Mouse (Mus musculus) kidney, adult 2 months (tissue): ENCODE results near the gene Ppara. TPM values are rescaled to one million over a fixed set of nuclear protein-coding genes. Genes with fewer than 3 reads are reported as not detected.

Source experiments
- DNase-seq: peaks from one replicate; pipeline ENCODE4 v3.0.0; 2021
- H3K27ac ChIP-seq: fragments of 200-500 bp; 2 replicates; pipeline ENCODE4 v1.5.1; 2012; ENCODE audit warnings: low read depth, low read length, control low read depth, inconsistent platforms; ENCODE audit not compliant: insufficient read depth
- H3K27me3 ChIP-seq: fragments of 200-500 bp; replicated peaks from 2 replicates; pipeline ENCODE4 v1.6.1; 2012; ENCODE audit warnings: mild to moderate bottlenecking, moderate library complexity, low read length, inconsistent platforms; ENCODE audit not compliant: control insufficient read depth, insufficient read depth
- H3K36me3 ChIP-seq: fragments of 200-500 bp; 2 replicates; pipeline ENCODE4 v1.6.1; 2012; ENCODE audit warnings: mild to moderate bottlenecking, moderate library complexity, low read length, inconsistent platforms; ENCODE audit not compliant: control insufficient read depth, insufficient read depth
- H3K4me1 ChIP-seq: fragments of 200-500 bp; 2 replicates; pipeline ENCODE4 v1.6.1; 2011; ENCODE audit warnings: low read length; ENCODE audit not compliant: control insufficient read depth, insufficient read depth
- H3K4me3 ChIP-seq: fragments of 200-500 bp; 2 replicates; pipeline ENCODE4 v1.5.1; 2011; ENCODE audit warnings: mild to moderate bottlenecking, low read depth, low read length, control low read depth; ENCODE audit not compliant: insufficient read depth
- CTCF ChIP-seq: fragments of 200-500 bp; conservative IDR thresholded peaks from 2 replicates; pipeline ENCODE4 v1.5.1; 2011; ENCODE audit warnings: low read depth, mild to moderate bottlenecking, control low read depth, low read length, moderate library complexity, mixed read lengths; ENCODE audit not compliant: insufficient read depth, insufficient read length
- POLR2A ChIP-seq: fragments of 200-500 bp; IDR thresholded peaks from one replicate; pipeline ENCODE4 v1.6.1; 2011; ENCODE audit warnings: low read depth, low read length, control low read depth
- WGBS: fragments of 180-500 bp; shearing (Covaris S2); methylation state at CpG from one replicate; pipeline ENCODE4 v1.1.7; 2018; 5-methylcytosine and 5-hydroxymethylcytosine counted together
- polyA plus RNA-seq: library from polyadenylated mRNA; depleted of rRNA; stranded (reverse); fragments of >200 nt; gene quantifications from 2 replicates; pipeline ENCODE4 v1.2.3, GENCODE M21; 2012

Ppara gene
- polyA plus RNA-seq, 1 experiment = 31.3 TPM

GRCm38 (mm10) chr15:85709268-85709973 lies 25.4 kb upstream of the Ppara start:
- no peaks in the 10 kb centered on the region for H3K27me3 ChIP-seq
- TF ChIP-seq CTCF = peak; percentile 92
- TF ChIP-seq POLR2A = no peak
- H3K36me3 ChIP-seq = no peaks in the 10 kb centered on the region; the same call in 1 of the 2 replicates
- H3K4me3 ChIP-seq = no peak overlapping the region
- peak overlapping the region; percentile 89 for H3K27ac ChIP-seq
- H3K4me1 ChIP-seq = peaks cover 42% of the 10 kb centered on the region
- DNase-seq = peak; percentile 94
- 27% methylated on average over 10 of the region's 10 CpGs for WGBS

DNA sequence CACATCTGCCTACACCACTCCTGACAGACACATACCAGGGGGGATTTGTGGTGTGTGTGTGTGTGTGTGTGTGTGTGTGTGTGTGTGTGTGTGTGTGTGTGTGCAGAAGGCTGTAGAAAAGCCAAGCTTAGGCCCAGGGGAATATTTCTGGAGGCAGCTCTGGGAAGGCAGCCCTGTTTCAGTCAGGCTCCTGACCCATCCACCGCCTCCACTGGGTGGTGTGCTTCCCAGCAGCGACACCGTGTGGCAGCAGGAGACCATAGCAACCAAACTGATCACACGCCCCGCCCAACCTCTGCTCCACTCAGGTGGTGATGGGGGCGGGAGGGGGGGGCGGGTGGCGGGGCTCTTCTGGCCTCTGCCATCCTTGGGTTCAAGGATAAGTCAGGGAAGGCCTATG lies 24.6 kb upstream of the Ppara start:
- H3K4me3 ChIP-seq = no peak overlapping the region
- TF ChIP-seq POLR2A (no peak), CTCF (peak; percentile 92)
- no peaks in the 10 kb centered on the region for H3K27me3 ChIP-seq
- WGBS = 0% methylated on average over 5 of the region's 8 CpGs
- peaks cover 34% of the 10 kb centered on the region for H3K4me1 ChIP-seq
- peak; percentile 85 for DNase-seq
- no peaks in the 10 kb centered on the region for H3K36me3 ChIP-seq
- H3K27ac ChIP-seq = no peak overlapping the region

DNA sequence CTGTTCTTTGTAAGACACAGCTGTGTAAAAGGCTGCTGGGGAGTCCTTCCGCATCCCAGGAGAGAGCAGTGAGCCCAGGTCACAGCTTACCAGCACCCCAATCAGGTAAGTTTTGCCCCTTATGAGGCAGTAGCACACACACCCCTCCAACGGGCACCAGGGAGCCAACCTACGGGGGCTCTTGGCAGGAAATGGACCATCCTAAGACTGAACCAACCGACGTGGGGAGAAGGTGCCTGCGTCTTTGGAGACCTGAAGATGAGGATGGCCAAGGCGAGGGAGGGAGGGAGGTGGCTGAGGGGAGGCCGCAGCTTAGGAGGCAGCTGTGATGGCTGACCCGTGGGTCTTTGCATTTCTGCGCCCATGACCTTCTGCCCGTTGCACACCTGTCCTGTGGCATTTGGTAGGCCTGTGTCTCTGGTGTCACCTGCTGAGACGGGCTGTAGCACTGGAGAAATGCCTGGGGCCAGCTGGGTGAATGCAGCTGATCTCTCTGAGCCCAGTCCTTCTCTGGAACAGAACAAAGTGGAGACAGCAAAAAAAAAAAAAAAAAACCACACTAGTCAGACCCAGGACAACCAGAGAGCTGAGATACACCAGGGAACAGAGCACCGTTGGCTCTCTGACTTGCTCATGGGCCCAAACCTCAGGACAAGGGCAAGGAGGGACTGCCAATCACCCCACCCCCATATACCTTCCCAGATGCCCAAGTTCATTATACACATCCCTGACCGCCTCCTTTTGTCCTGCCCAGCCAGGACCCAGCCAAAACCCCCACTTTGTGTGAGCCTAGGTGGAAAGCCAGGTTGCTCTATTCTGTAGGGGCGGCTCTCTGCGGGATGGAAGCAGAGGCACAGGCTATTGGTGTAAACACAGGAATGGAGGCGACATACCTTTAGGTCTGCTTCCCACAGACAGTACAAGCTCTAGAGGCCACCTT lies 23.9 kb upstream of the Ppara start:
- 79% methylated on average over 17 of the region's 17 CpGs for WGBS

DNA sequence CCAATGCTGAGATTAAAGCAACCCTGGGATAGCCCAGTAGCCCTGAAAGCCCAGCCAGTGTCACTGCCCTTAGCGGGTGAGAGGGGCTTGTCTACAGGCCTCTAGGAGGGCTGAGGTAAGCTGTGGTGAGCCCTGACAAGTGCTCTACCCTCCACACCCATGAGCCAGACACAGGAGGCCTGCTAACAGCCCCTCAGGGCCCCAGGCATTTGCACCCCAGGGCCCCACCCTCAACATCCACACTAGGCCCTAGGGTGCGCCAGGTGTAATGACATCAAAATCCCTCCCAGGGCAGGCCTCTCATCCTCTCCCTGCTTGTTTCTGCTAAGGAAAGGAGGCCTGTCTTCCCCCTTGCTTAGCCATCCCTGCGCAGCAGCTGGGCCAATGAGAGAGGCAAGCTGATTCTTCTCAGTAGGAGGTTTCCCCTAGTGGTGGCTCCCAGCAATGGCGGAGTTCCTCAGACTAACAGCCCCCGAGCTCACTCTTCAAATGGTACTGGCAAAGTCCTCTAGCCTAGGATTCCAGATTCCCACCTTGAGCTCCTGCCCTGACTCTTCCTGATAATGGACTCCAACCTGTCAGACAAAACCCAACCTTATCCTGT lies 22.1 kb upstream of the Ppara start:
- Histone ChIP-seq H3K27ac (no peak overlapping the region), H3K4me3 (no peak overlapping the region), H3K4me1 (peaks cover 10% of the 10 kb centered on the region), H3K36me3 (no peaks in the 10 kb centered on the region), H3K27me3 (no peaks in the 10 kb centered on the region)
- no peak for DNase-seq
- TF ChIP-seq CTCF (peak; percentile 57), POLR2A (no peak)
- WGBS = 55% methylated on average over 5 of the region's 5 CpGs

More for the DNA sequence above, 23.9 kb upstream of the Ppara start:
- no peak for TF ChIP-seq POLR2A
- no peak for TF ChIP-seq CTCF
- Histone ChIP-seq H3K4me3 (no peak overlapping the region), H3K27me3 (no peaks in the 10 kb centered on the region), H3K4me1 (peaks cover 27% of the 10 kb centered on the region), H3K27ac (no peak overlapping the region), H3K36me3 (no peaks in the 10 kb centered on the region)
- no peak for DNase-seq

GRCm38 (mm10) chr15:85713417-85713816 lies 21.4 kb upstream of the Ppara start:
- no peaks in the 10 kb centered on the region for H3K36me3 ChIP-seq
- DNase-seq = no peak
- H3K4me3 ChIP-seq = no peak overlapping the region
- no peak overlapping the region for H3K27ac ChIP-seq
- H3K27me3 ChIP-seq = no peaks in the 10 kb centered on the region
- peaks cover 9% of the 10 kb centered on the region for H3K4me1 ChIP-seq
- TF ChIP-seq POLR2A = no peak
- no peak for TF ChIP-seq CTCF
- 90% methylated on average over 9 of the region's 9 CpGs for WGBS

GRCm38 (mm10) chr15:85715059-85715458 lies 19.7 kb upstream of the Ppara start:
- no peak for DNase-seq
- Histone ChIP-seq H3K4me3 (no peak overlapping the region), H3K27me3 (no peaks in the 10 kb centered on the region), H3K36me3 (no peaks in the 10 kb centered on the region), H3K27ac (no peak overlapping the region), H3K4me1 (peaks cover 1% of the 10 kb centered on the region; the same call in 1 of the 2 replicates)
- TF ChIP-seq POLR2A = no peak
- TF ChIP-seq CTCF = no peak
- 90% methylated on average over 3 of the region's 3 CpGs for WGBS

DNA sequence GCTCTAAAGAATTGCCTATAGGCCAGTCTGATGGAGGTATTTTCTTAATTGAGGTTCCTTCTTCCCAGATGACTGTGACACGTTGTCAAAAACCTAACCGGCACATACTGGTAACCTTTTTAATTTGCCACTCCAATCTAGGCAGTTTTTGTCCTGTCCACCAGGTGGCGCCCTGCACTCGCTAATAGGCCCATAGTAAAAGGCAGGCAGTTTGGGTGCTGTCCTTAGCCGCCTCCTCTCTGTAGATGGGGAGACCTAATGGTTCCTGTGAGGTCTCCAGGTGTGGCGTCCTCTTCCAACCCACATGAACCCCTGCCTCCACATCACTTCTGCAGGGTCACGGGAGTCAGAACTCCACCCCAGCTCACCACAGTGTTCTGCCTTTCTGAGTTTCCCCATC lies 18.7 kb upstream of the Ppara start:
- TF ChIP-seq POLR2A (no peak), CTCF (peak; percentile 98; the same call in 1 of the 2 replicates)
- Histone ChIP-seq H3K4me1 (peaks cover 5% of the 10 kb centered on the region; the same call in 1 of the 2 replicates), H3K27ac (no peak overlapping the region), H3K27me3 (no peaks in the 10 kb centered on the region), H3K4me3 (no peak overlapping the region), H3K36me3 (no peaks in the 10 kb centered on the region)
- 4% methylated on average over 7 of the region's 7 CpGs for WGBS
- peak; percentile 90 for DNase-seq
